Mouse (Mus musculus): Measurements from ENCODE around the gene Lsmem1. TPM values are rescaled to one million over a fixed set of nuclear protein-coding genes. Genes with fewer than 3 reads are reported as not detected.
A peak's percentile ranks its signal among the peaks of the same experiment; 100 is the strongest.

Gene Lsmem1
- polyA plus RNA-seq, 1 experiment from 2014 or later = not detected

GRCm38 (mm10) chr12:40223676-40224075, 24.4 kb upstream of the Lsmem1 start:
- H3K4me3 ChIP-seq = peak overlapping the region; percentile 77
- no peaks in the 10 kb centered on the region for H3K36me3 ChIP-seq
- ATAC-seq (ENCODE audit: low FRiP score, low read depth) = no peak
- H3K4me2 ChIP-seq (replicated peaks) = peak overlapping the region; percentile 60
- H3K9ac ChIP-seq (replicated peaks) = peak overlapping the region; percentile 50; the same call in 1 of the 2 replicates
- WGBS = 62% methylated on average over 10 of the region's 10 CpGs
- H3K4me1 ChIP-seq = peaks cover 21% of the 10 kb centered on the region
- no peaks in the 10 kb centered on the region for H3K9me3 ChIP-seq
- H3K27ac ChIP-seq (replicated peaks) = no peak overlapping the region; the same call in 1 of the 2 replicates
- no peaks in the 10 kb centered on the region for H3K27me3 ChIP-seq

- H3K27ac ChIP-seq (replicated peaks) = peak overlapping the region; percentile 90
- under 1% methylated on average over 47 of the region's 47 CpGs for WGBS
- no peaks in the 10 kb centered on the region for H3K9me3 ChIP-seq
- H3K27me3 ChIP-seq = no peaks in the 10 kb centered on the region
- peak overlapping the region; percentile 67 for H3K4me2 ChIP-seq (replicated peaks)
- peaks cover 21% of the 10 kb centered on the region for H3K4me1 ChIP-seq
- no peaks in the 10 kb centered on the region for H3K36me3 ChIP-seq
- ATAC-seq (ENCODE audit: low FRiP score, low read depth) = peak; percentile 98
- peak overlapping the region; percentile 91 for H3K9ac ChIP-seq (replicated peaks)
- peak overlapping the region; percentile 77 for H3K4me3 ChIP-seq
Observed at GRCm38 (mm10) chr12:40223082-40223619, 23.9 kb upstream of the Lsmem1 start.

GRCm38 (mm10) chr12:40222251-40223081, 23.2 kb upstream of the Lsmem1 start:
- H3K4me2 ChIP-seq (replicated peaks) = peak overlapping the region; percentile 67
- H3K36me3 ChIP-seq = no peaks in the 10 kb centered on the region
- peak overlapping the region; percentile 77 for H3K4me3 ChIP-seq
- peaks cover 21% of the 10 kb centered on the region for H3K4me1 ChIP-seq
- H3K27ac ChIP-seq (replicated peaks) = peak overlapping the region; percentile 90
- H3K27me3 ChIP-seq = no peaks in the 10 kb centered on the region
- ATAC-seq (ENCODE audit: low FRiP score, low read depth) = peak; percentile 92
- WGBS = under 1% methylated on average over 75 of the region's 81 CpGs
- no peaks in the 10 kb centered on the region for H3K9me3 ChIP-seq
- peak overlapping the region; percentile 91 for H3K9ac ChIP-seq (replicated peaks)

GRCm38 (mm10) chr12:40221611-40222010, 22.3 kb upstream of the Lsmem1 start:
- Histone ChIP-seq H3K9me3 (no peaks in the 10 kb centered on the region), H3K36me3 (peaks cover under 1% of the 10 kb centered on the region), H3K27me3 (no peaks in the 10 kb centered on the region), H3K4me1 (peaks cover 21% of the 10 kb centered on the region), H3K4me2 (replicated peaks) (peak overlapping the region; percentile 67), H3K9ac (replicated peaks) (peak overlapping the region; percentile 91), H3K4me3 (peak overlapping the region; percentile 77), H3K27ac (replicated peaks) (peak overlapping the region; percentile 90)
- ATAC-seq (ENCODE audit: low FRiP score, low read depth) = no peak
- WGBS = 23% methylated on average over 5 of the region's 5 CpGs

GRCm38 (mm10) chr12:40220896-40221295, 21.6 kb upstream of the Lsmem1 start:
- no peak for ATAC-seq (ENCODE audit: low FRiP score, low read depth)
- H3K9ac ChIP-seq (replicated peaks) = peak overlapping the region; percentile 91; the same call in 1 of the 2 replicates
- no peaks in the 10 kb centered on the region for H3K27me3 ChIP-seq
- H3K27ac ChIP-seq (replicated peaks) = no peak overlapping the region
- H3K9me3 ChIP-seq = no peaks in the 10 kb centered on the region
- H3K36me3 ChIP-seq = peaks cover 8% of the 10 kb centered on the region
- H3K4me2 ChIP-seq (replicated peaks) = peak overlapping the region; percentile 67
- 36% methylated on average over 3 of the region's 3 CpGs for WGBS
- peaks cover 21% of the 10 kb centered on the region for H3K4me1 ChIP-seq
- H3K4me3 ChIP-seq = peak overlapping the region; percentile 77

- peak overlapping the region; percentile 67 for H3K4me2 ChIP-seq (replicated peaks)
- H3K36me3 ChIP-seq = peaks cover 16% of the 10 kb centered on the region
- no peaks in the 10 kb centered on the region for H3K9me3 ChIP-seq
- H3K27ac ChIP-seq (replicated peaks) = no peak overlapping the region
- 61% methylated on average over 3 of the region's 3 CpGs for WGBS
- peak overlapping the region; percentile 21; the same call in 1 of the 2 replicates for H3K9ac ChIP-seq (replicated peaks)
- no peaks in the 10 kb centered on the region for H3K27me3 ChIP-seq
- H3K4me1 ChIP-seq = peaks cover 21% of the 10 kb centered on the region
- ATAC-seq (ENCODE audit: low FRiP score, low read depth) = no peak
- H3K4me3 ChIP-seq = peak overlapping the region; percentile 26
Observed at GRCm38 (mm10) chr12:40220001-40220570, 20.8 kb upstream of the Lsmem1 start.

- no peaks in the 10 kb centered on the region for H3K27me3 ChIP-seq
- H3K9ac ChIP-seq (replicated peaks) = no peak overlapping the region
- H3K9me3 ChIP-seq = no peaks in the 10 kb centered on the region
- peaks cover 17% of the 10 kb centered on the region for H3K4me1 ChIP-seq
- H3K4me2 ChIP-seq (replicated peaks) = no peak overlapping the region
- no peak overlapping the region for H3K27ac ChIP-seq (replicated peaks)
- WGBS = 72% methylated on average over 2 of the region's 2 CpGs
- no peak for ATAC-seq (ENCODE audit: low FRiP score, low read depth)
- H3K4me3 ChIP-seq = no peak overlapping the region
- peaks cover 32% of the 10 kb centered on the region for H3K36me3 ChIP-seq
Observed at GRCm38 (mm10) chr12:40218430-40218945, 19.2 kb upstream of the Lsmem1 start.

GRCm38 (mm10) chr12:40217776-40218175, 18.5 kb upstream of the Lsmem1 start:
- H3K27ac ChIP-seq (replicated peaks) = no peak overlapping the region
- no peaks in the 10 kb centered on the region for H3K27me3 ChIP-seq
- 93% methylated on average over 2 of the region's 2 CpGs for WGBS
- no peak for ATAC-seq (ENCODE audit: low FRiP score, low read depth)
- no peak overlapping the region for H3K4me2 ChIP-seq (replicated peaks)
- no peak overlapping the region for H3K4me3 ChIP-seq
- H3K9me3 ChIP-seq = no peaks in the 10 kb centered on the region
- peaks cover 17% of the 10 kb centered on the region for H3K4me1 ChIP-seq
- peaks cover 39% of the 10 kb centered on the region for H3K36me3 ChIP-seq
- H3K9ac ChIP-seq (replicated peaks) = no peak overlapping the region

- Histone ChIP-seq H3K4me2 (replicated peaks) (no peak overlapping the region), H3K4me3 (no peak overlapping the region), H3K9ac (replicated peaks) (no peak overlapping the region), H3K27me3 (no peaks in the 10 kb centered on the region), H3K36me3 (peaks cover 62% of the 10 kb centered on the region), H3K27ac (replicated peaks) (no peak overlapping the region), H3K4me1 (peaks cover 3% of the 10 kb centered on the region), H3K9me3 (no peaks in the 10 kb centered on the region)
- 93% methylated on average over 15 of the region's 15 CpGs for WGBS
- ATAC-seq (ENCODE audit: low FRiP score, low read depth) = no peak
Observed at GRCm38 (mm10) chr12:40214888-40215876, 15.9 kb upstream of the Lsmem1 start.

GRCm38 (mm10) chr12:40209049-40209448, 9.8 kb upstream of the Lsmem1 start:
- no peaks in the 10 kb centered on the region for H3K27me3 ChIP-seq
- H3K9ac ChIP-seq (replicated peaks) = no peak overlapping the region
- WGBS = 91% methylated on average over 3 of the region's 3 CpGs
- no peak overlapping the region for H3K27ac ChIP-seq (replicated peaks)
- no peak overlapping the region for H3K4me3 ChIP-seq
- no peaks in the 10 kb centered on the region for H3K9me3 ChIP-seq
- H3K36me3 ChIP-seq = peaks cover 82% of the 10 kb centered on the region
- H3K4me2 ChIP-seq (replicated peaks) = no peak overlapping the region
- no peaks in the 10 kb centered on the region for H3K4me1 ChIP-seq
- no peak for ATAC-seq (ENCODE audit: low FRiP score, low read depth)

- H3K27ac ChIP-seq (replicated peaks) = no peak overlapping the region
- H3K4me2 ChIP-seq (replicated peaks) = no peak overlapping the region
- H3K9ac ChIP-seq (replicated peaks) = no peak overlapping the region
- peaks cover 79% of the 10 kb centered on the region for H3K36me3 ChIP-seq
- WGBS = 96% methylated on average over 4 of the region's 4 CpGs
- no peak for ATAC-seq (ENCODE audit: low FRiP score, low read depth)
- no peaks in the 10 kb centered on the region for H3K4me1 ChIP-seq
- no peaks in the 10 kb centered on the region for H3K27me3 ChIP-seq
- no peak overlapping the region for H3K4me3 ChIP-seq
- H3K9me3 ChIP-seq = no peaks in the 10 kb centered on the region
Observed at GRCm38 (mm10) chr12:40207909-40208308, 8.6 kb upstream of the Lsmem1 start.

All from midbrain, embryonic 12.5 days (tissue).